Mouse (Mus musculus) liver, embryonic 15.5 days (tissue): ENCODE results near the gene Pfn1. TPM values are rescaled to one million over a fixed set of nuclear protein-coding genes. Genes with fewer than 3 reads are reported as not detected.

Experiments used
- ATAC-seq: fragments of 200-750 bp; cut with Nextera tagmentation; 2 replicates; pipeline ENCODE4 v1.8.0; 2017; ENCODE audit warnings: moderate number of reproducible peaks, mild to moderate bottlenecking, moderate library complexity; ENCODE audit not compliant: insufficient read depth
- H3K27ac ChIP-seq: fragments of 300-500 bp; sonication (generic); replicated peaks from 2 replicates; pipeline ENCODE4 v1.5.1; 2015; ENCODE audit warnings: mild to moderate bottlenecking, inconsistent platforms
- H3K27me3 ChIP-seq: fragments of 300-500 bp; sonication (generic); 2 replicates; pipeline ENCODE4 v1.6.1; 2015; ENCODE audit warnings: mild to moderate bottlenecking, inconsistent platforms
- H3K36me3 ChIP-seq: fragments of 300-500 bp; sonication (generic); replicated peaks from 2 replicates; pipeline ENCODE4 v1.6.1; 2015; ENCODE audit warnings: moderate library complexity, mild to moderate bottlenecking, inconsistent platforms
- H3K4me1 ChIP-seq: fragments of 300-500 bp; sonication (generic); replicated peaks from 2 replicates; pipeline ENCODE4 v1.6.1; 2015; ENCODE audit warnings: inconsistent platforms
- H3K4me2 ChIP-seq: fragments of 300-500 bp; sonication (generic); 2 replicates; pipeline ENCODE4 v1.6.1; 2015; ENCODE audit warnings: moderate library complexity, mild to moderate bottlenecking, inconsistent platforms
- H3K4me3 ChIP-seq: fragments of 300-500 bp; sonication (generic); replicated peaks from 2 replicates; pipeline ENCODE4 v1.5.1; 2015; ENCODE audit warnings: mild to moderate bottlenecking, inconsistent platforms
- H3K9ac ChIP-seq: fragments of 300-500 bp; sonication (generic); 2 replicates; pipeline ENCODE4 v1.6.1; 2015; ENCODE audit warnings: moderate library complexity, mild to moderate bottlenecking, inconsistent platforms
- H3K9me3 ChIP-seq: fragments of 300-500 bp; sonication (generic); replicated peaks from 2 replicates; pipeline ENCODE4 v1.6.1; 2016; ENCODE audit warnings: inconsistent platforms
- WGBS: fragments of 180-500 bp; shearing (Covaris S2); methylation state at CpG from one replicate; pipeline ENCODE4 v1.1.7; 2015; ENCODE audit warnings: mixed read lengths; ENCODE audit not compliant: insufficient replicate concordance; 5-methylcytosine and 5-hydroxymethylcytosine counted together
- polyA plus RNA-seq: library from polyadenylated mRNA; unstranded; fragments of >200 nt; fragmentation: Nextera tagmentation; extraction: Ambion mirVana; gene quantifications from 2 replicates; pipeline ENCODE4 v1.2.1, GENCODE M21; 2015

Gene Pfn1
- polyA plus RNA-seq, 1 experiment from 2014 or later = 1,040 TPM

DNA sequence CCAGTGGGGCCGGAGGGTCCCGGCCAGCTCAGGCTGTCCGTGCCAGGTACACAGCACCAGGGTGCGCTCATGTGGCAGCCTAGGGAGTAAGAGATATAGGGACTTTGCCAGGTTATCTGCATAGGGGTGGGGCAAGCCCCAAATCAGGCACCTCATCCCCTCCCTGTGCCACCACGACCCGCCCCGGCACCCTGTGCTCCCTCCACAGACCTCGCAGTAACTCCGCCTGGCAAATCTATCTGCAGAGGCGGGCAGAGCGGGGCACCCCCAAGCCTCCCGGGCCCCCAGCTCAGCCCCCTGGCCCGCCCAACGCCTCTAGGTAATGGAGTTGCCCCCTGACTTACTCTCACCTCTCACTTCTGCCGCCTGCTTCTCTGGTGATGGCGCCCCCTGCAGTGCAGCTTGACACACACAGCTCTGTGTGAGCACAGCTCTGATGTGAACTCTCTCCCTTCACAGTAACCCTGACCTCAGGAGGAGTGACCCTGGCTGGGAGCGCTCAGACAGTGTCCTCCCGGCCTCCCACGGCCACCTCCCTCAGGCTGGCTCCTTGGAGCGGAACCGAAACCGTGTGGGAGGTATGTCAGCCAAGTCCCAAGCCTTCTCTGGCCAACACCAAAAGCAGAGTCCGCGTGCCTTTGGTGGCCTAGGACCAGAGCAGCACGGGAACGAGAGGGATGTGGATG, 45.9 kb downstream of the Pfn1 start:
- no peaks in the 10 kb centered on the region for H3K27me3 ChIP-seq
- ATAC-seq = no peak
- H3K9ac ChIP-seq = no peak overlapping the region
- H3K4me2 ChIP-seq = no peak overlapping the region
- no peaks in the 10 kb centered on the region for H3K9me3 ChIP-seq
- H3K27ac ChIP-seq = no peak overlapping the region
- 80% methylated on average over 26 of the region's 26 CpGs for WGBS
- H3K36me3 ChIP-seq = peaks cover 91% of the 10 kb centered on the region
- H3K4me3 ChIP-seq = no peak overlapping the region
- no peaks in the 10 kb centered on the region for H3K4me1 ChIP-seq

DNA sequence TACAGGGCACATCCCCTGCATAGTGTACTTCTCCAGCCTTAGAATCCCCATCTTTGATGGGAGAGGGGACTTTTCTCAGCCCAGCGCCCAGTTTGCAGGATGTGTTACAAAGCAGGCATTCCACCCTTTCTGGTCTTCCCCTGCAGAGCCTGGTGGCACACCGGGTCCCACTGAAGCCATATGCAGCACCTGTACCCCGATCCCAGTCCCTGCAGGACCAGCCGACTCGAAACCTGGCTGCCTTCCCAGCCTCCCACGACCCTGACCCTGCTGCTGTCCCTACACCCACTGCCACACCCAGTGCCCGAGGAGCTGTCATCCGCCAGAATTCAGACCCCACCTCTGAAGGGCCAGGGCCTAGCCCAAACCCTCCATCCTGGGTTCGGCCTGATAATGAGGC, 46.8 kb downstream of the Pfn1 start:
- peaks cover 89% of the 10 kb centered on the region for H3K36me3 ChIP-seq

DNA sequence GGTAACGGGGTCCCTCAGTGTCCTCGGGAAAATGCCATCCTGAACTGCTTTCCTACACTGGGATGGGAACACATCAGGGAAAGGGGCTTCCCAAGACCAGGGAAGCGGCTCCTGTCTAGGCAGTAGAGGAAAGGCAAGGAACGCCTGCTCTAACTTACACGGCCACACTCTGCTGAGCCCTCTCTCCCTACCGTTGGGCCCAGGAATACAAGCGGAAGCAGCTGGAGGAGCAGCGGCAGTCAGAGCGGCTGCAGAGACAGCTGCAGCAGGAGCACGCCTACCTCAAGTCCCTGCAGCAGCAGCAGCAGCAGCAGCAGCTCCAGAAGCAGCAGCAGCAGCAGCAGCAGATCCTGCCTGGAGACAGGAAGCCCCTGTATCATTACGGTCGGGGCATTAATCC, 47.7 kb downstream of the Pfn1 start:
- Histone ChIP-seq H3K4me3 (no peak overlapping the region), H3K4me1 (no peaks in the 10 kb centered on the region), H3K36me3 (peaks cover 88% of the 10 kb centered on the region), H3K27me3 (no peaks in the 10 kb centered on the region), H3K27ac (no peak overlapping the region), H3K4me2 (no peak overlapping the region), H3K9ac (no peak overlapping the region), H3K9me3 (no peaks in the 10 kb centered on the region)
- ATAC-seq = no peak
- WGBS = 76% methylated on average over 12 of the region's 12 CpGs

More for the DNA sequence above, 46.8 kb downstream of the Pfn1 start:
- Histone ChIP-seq H3K27me3 (no peaks in the 10 kb centered on the region), H3K4me1 (no peaks in the 10 kb centered on the region), H3K4me3 (no peak overlapping the region), H3K9ac (no peak overlapping the region), H3K27ac (no peak overlapping the region), H3K4me2 (no peak overlapping the region), H3K9me3 (no peaks in the 10 kb centered on the region)
- ATAC-seq = no peak
- 67% methylated on average over 9 of the region's 9 CpGs for WGBS

DNA sequence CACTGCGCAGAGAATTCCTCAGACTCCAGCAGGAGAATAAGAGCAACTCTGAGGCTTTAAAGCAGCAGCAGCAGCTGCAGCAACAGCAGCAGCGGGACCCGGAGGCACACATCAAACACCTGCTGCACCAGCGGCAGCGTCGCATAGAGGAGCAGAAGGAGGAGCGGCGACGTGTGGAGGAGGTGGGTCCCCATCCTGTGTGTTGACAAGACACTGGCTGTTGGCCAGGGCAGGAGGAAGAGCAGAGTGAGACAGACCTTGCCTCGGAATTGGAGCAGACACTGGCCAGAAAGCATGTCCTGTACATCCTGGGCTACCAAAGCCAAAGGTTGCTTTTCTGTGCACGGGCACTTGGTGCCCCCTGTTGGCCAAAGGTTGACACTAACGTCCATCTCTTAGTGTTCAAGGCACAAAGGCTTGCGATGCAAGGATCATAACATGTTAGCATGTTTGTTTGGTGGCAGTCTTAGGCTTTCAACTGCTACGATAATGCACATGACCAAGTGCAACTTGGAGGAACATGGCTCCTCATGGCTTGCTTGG, 49.3 kb downstream of the Pfn1 start:
- peaks cover 78% of the 10 kb centered on the region for H3K36me3 ChIP-seq
- WGBS = 58% methylated on average over 14 of the region's 14 CpGs
- H3K27ac ChIP-seq = no peak overlapping the region
- no peak overlapping the region for H3K9ac ChIP-seq
- ATAC-seq = no peak
- H3K27me3 ChIP-seq = no peaks in the 10 kb centered on the region
- H3K9me3 ChIP-seq = no peaks in the 10 kb centered on the region
- no peak overlapping the region for H3K4me2 ChIP-seq
- no peak overlapping the region for H3K4me3 ChIP-seq
- no peaks in the 10 kb centered on the region for H3K4me1 ChIP-seq

Other genes with a start within 250 kb of the Pfn1 start
- 13.5 and 14.5 TPM in 2 replicates for gene Pelp1, start 244.6 kb downstream of the Pfn1 start, polyA plus RNA-seq
- gene Arrb2, start 222.0 kb downstream of the Pfn1 start, polyA plus RNA-seq = 15.6 and 16.5 TPM in 2 replicates
- 13.2 and 14.4 TPM in 2 replicates for gene Med11, start 202.7 kb downstream of the Pfn1 start, polyA plus RNA-seq
- gene Zmynd15, start 195.2 kb downstream of the Pfn1 start, polyA plus RNA-seq = 0.22 and 0.26 TPM in 2 replicates
- gene Cxcl16, start 194.7 kb downstream of the Pfn1 start, polyA plus RNA-seq = 2.0 and 2.2 TPM in 2 replicates
- 0.89 and 1.5 TPM in 2 replicates for gene Tm4sf5, start 149.4 kb downstream of the Pfn1 start, polyA plus RNA-seq
- gene Vmo1, start 140.0 kb downstream of the Pfn1 start, polyA plus RNA-seq = 0.31 and 0.43 TPM in 2 replicates
- gene Gltpd2, start 135.4 kb downstream of the Pfn1 start, polyA plus RNA-seq = 31.9 and 36.3 TPM in 2 replicates
- gene Psmb6, start 129.3 kb downstream of the Pfn1 start, polyA plus RNA-seq = 316 and 337 TPM in 2 replicates
- gene Gm40193, start 121.7 kb downstream of the Pfn1 start, polyA plus RNA-seq = not detected in 2 replicates
- gene Pld2, start 114.6 kb downstream of the Pfn1 start, polyA plus RNA-seq = 1.8 TPM in 2 replicates
- 4.9 and 6.2 TPM in 2 replicates for gene Mink1, start 91.8 kb downstream of the Pfn1 start, polyA plus RNA-seq
- not detected in 2 replicates for gene 4930544D05Rik, start 38.8 kb downstream of the Pfn1 start, polyA plus RNA-seq
- gene Chrne, start 35.4 kb downstream of the Pfn1 start, polyA plus RNA-seq = not detected in 2 replicates
- 2.6 and 3.0 TPM in 2 replicates for gene Gp1ba, start 15.5 kb downstream of the Pfn1 start, polyA plus RNA-seq
- 76.8 and 80.4 TPM in 2 replicates for gene Rnf167, start 7.4 kb downstream of the Pfn1 start, polyA plus RNA-seq
- 70.3 and 79.4 TPM in 2 replicates for gene Slc25a11, start 7.2 kb downstream of the Pfn1 start, polyA plus RNA-seq
- gene Eno3, start 2.6 kb upstream of the Pfn1 start, polyA plus RNA-seq = 10.8 and 18.2 TPM in 2 replicates
- 55.1 and 59.5 TPM in 2 replicates for gene Spag7, start 14.8 kb upstream of the Pfn1 start, polyA plus RNA-seq
- 3.3 and 3.4 TPM in 2 replicates for gene Camta2, start 33.5 kb upstream of the Pfn1 start, polyA plus RNA-seq
- 1.3 and 1.6 TPM in 2 replicates for gene Inca1, start 45.5 kb upstream of the Pfn1 start, polyA plus RNA-seq
- 0.79 and 0.85 TPM in 2 replicates for gene Kif1c, start 45.9 kb upstream of the Pfn1 start, polyA plus RNA-seq
- 1.4 TPM in 2 replicates for gene Zfp3, start 109.6 kb upstream of the Pfn1 start, polyA plus RNA-seq
- gene Scimp, start 157.9 kb upstream of the Pfn1 start, polyA plus RNA-seq = 0.47 and 0.77 TPM in 2 replicates
- 13.0 and 13.1 TPM in 2 replicates for gene Rabep1, start 190.1 kb upstream of the Pfn1 start, polyA plus RNA-seq